Mouse (Mus musculus) kidney, postnatal 4 days (tissue): ENCODE measurements at regions not wholly inside any gene's neighbourhood (a gene's known extent, or its start where the extent isn't known, plus 50 kb on each side); places are given as distances from the start of the nearest gene placed in this dataset.
A peak's percentile ranks its signal among the peaks of the same experiment; 100 is the strongest.

ENCODE experiments used
- DNase-seq, 2 experiments: peaks; one replicate each; pipeline ENCODE4 v3.0.0; 2021; ENCODE audit warnings: mixed read lengths in 2 of 2

DNA sequence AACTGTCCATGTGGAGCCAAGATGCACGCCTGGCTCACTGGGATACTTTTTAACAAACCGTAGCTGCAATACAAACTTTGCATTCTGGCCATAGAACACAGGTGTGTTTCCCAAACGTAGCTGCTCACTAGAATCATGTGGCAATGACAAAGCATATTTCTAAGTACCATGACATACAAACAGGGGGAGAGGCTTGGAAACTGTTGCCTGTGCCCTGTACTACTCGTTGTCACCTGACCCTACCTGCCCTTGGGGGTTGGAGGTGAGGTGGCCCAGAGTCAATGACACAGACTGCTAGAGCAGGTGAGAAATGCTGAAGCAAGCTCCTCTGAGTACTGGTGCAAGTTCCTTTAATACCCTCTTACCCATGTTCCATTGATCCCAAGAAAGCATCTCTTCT is 64.3 kb upstream of the Map4k3 start:
- no peak for DNase-seq

- DNase-seq, result no peak
Measured at GRCm38 (mm10) chr17:80789706-80790105, 61.4 kb upstream of the Map4k3 start.

DNA sequence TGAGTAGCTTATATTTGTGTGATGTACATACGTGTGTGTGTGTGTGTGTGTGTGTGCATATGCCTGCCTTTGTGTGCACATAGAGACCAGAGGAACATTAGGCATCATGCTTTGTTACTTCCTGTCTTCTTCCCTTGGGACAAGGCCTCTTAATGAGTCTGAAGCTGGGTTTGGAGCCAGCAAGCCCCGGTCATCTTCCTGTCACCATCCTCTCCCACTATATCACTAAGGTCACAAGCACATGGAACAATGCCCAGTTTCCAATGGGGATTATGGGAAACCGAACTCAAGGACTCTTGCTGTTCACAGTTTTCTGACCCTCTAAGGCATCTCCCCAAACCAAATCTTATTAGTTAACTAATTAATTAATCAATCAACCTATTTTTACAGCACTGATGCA is 60.7 kb upstream of the Map4k3 start:
- peak; percentile 23 to 47 for DNase-seq

GRCm38 (mm10) chr17:80786858-80787257 is 58.6 kb upstream of the Map4k3 start:
- peak; percentile 18 to 43 for DNase-seq

DNA sequence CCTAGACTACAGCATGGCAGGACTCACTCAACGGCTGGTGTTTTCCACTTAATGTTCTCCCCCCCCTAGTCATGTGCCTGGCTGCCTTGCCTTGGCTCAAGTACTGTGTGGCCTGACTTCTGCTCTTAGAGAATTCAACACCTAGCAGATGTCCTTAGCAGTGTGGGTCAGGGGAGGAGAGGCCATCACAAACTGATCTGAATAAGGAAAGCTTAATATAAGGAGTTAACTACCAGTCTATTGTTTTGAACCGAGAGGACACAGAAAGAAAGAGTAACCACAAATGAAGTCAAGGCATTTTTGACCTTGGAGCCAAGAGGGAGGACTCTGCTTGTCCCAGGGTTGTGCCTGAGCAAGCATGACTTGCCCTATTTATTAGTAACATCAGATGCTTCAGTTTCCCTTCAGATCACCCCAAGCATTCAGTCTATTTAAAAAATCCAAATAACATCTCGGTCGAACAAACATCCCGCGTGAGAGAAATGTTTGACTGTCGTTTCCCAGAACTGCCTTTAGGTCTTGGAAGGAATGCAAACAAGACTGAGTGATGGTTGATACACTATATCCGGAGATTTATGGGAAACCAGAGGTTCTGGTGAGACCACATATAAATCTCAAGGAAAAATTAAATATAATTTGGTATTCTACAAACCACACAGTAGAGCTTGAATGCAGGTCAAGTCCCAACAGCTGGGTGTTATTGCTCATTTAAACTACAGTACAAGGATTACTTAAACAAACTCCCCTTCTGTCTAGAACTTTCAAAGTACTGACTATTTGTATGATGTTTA is 58.0 kb upstream of the Map4k3 start:
- DNase-seq, result peak; percentile 11 to 42

DNA sequence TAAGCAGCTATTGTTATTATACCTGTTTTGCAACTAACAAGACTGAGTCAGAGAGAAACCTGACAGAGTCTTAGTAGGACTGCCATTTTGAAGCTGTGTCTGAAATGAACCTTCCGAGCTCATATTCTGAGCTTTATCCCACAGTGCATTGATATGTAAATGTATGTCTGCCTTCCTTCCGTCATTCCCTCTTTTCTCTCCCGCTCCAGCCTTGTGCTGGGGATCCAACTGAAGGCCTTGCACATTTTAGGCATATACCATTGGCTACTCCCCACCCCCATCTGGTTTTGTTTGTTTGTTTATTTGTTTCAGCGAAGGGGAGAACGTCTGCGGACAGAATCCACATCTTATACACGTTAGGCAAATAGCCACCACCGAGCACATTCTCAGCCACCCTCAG is 57.2 kb upstream of the Map4k3 start:
- DNase-seq, result no peak

GRCm38 (mm10) chr17:80785049-80785448 is 56.8 kb upstream of the Map4k3 start:
- DNase-seq, result no peak

- no peak for DNase-seq
Measured at GRCm38 (mm10) chr17:80782233-80782632, 53.9 kb upstream of the Map4k3 start.

DNA sequence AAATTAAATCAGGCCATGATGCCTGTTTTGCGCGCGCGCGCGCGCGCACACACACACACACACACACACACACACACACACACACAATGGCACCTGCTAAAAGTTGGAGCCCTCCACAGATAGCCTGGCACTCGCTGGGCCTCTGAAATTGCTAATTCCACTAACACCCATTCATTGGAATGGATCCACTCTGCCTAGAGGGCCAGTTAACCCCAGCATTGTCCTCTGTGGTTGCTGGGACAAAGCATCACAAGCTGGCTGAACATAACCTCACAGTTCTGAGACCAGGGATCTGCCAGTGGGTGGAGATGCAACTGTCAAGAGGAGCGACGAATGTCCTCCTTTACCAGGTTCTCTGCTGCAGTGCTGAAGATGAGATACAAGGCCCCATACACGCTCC is 53.3 kb upstream of the Map4k3 start:
- no peak for DNase-seq

- DNase-seq, result no peak
Measured at GRCm38 (mm10) chr17:80780303-80780702, 52.0 kb upstream of the Map4k3 start.

- DNase-seq, result peak; percentile 39 to 56
Measured at GRCm38 (mm10) chr17:80779782-80780181, 51.5 kb upstream of the Map4k3 start.
